Mouse (Mus musculus) gastrocnemius, adult 18-20 months (tissue): Measurements from ENCODE around the gene Tmem136. TPM values are rescaled to one million over a fixed set of nuclear protein-coding genes. Genes with fewer than 3 reads are reported as not detected.

Experiments used
- DNase-seq: peaks from one replicate; pipeline ENCODE4 v3.0.0; 2021; ENCODE audit warnings: low spot score
- total RNA-seq, 2 experiments: library from RNA; stranded (reverse); gene quantifications; 2 replicates each; pipeline ENCODE4 v1.2.3; 2021

Gene Tmem136
- total RNA-seq, 2 experiments from 2014 or later = 1.8 to 2.7 TPM

DNA sequence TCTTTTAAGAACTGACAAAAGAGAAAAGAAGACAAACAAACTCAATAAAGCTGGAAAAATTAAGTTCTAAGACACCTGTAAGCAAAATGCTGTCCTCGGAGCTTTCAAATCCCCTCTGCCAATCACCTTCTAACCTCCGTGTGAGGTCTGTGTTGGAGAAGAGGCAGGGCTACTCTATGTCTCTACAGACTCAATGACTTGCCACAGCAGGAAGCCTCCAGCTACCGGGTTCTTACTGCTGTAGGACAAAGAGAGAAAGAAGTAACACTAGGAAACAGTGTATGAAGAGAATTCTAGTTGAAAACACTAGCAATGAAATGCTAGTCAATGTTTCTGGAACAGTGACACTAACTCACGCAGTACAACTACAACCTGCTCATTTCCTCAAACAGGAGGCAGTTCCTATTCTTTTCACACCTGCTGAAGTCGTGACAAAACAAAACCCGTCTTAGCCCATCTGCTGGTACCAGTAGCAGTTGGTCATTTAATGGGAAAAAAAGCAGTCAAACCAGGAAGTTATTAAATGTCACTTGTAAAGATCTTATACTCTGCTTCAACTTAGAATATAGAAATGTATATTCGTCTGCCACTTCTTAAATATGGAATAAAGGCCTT is 32.8 kb downstream of the Tmem136 start:
- DNase-seq = no peak

DNA sequence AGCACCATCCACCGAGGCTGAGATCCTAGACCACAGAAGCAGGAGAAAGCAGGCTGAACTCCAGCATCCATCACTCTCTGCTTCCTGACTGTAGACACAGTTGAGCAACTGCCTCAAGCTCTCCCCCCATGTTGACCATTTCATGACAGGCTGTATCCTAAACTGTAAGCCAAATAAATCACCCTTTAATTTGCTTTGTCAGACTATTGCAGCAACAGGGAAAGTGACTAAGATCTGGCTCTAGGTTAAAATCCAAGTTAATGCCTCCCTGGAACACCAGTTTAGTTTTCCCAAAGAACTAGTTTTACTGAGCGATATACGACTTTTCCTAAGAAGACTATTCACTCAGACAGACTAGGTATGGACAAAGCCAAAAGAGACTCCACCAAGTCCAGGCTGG is 37.7 kb downstream of the Tmem136 start:
- DNase-seq = no peak

DNA sequence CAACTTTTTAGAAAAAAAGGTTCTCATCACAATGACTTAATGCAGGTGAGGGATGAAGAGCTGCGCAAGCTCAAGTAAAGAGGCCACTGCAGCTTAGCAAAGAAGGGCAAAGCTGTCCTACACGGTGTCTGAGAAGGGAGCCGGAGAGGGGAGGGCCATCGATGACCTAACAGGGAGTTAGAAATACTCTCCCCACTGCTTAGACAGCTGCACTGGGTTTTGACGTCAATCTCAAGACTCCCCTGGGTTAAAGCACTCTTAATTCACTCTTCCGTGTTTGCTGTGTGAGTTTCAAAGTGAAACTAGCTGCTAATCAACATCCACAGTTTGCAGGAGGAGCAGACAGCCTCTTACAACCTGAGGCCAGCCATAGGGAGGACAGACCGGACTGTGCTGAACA is 40.2 kb downstream of the Tmem136 start:
- DNase-seq = peak; percentile 20

- no peak for DNase-seq
Observed at GRCm38 (mm10) chr9:43074611-43075010, 41.8 kb downstream of the Tmem136 start.

GRCm38 (mm10) chr9:43071741-43072140 is 44.6 kb downstream of the Tmem136 start:
- no peak for DNase-seq

DNA sequence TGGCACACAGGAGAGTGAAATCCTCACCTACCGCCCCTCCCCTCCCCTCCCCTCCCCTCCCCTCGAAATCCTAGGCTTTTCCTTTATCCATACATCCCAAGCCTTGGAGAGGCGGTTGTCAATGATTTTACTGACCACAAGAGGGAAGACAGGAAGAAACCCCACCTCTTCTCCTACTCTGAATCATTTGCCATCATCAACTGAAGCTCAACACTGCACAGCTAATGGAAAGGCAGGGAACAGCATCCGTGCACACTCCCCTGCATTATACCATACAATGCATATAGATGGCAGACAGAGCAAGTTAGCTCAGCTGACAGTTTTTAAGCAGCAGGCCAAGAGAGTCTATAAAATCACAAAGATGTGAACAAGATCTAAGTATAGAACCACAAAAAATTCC is 45.2 kb downstream of the Tmem136 start:
- no peak for DNase-seq

- DNase-seq = no peak
Observed at GRCm38 (mm10) chr9:43070566-43070965, 45.8 kb downstream of the Tmem136 start.

DNA sequence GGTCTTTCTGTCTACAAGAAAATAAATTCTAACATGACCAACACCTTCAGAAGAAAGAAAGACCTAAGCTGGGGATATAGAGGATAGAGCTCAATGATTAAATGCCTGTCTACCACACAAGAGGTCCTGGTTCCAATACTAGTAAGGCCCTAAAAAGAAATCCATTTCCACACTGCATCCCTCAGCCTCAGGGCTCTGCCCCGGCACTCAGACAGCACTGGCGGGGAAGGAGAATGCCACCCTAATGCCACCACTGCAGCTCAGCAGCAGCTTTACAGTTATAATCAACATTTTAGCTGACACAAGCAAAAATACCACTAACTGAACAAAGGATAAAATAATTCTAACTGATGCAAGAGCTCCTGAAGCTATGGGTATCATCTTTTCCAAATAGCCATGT is 46.2 kb downstream of the Tmem136 start:
- DNase-seq = no peak

- DNase-seq = no peak
Observed at GRCm38 (mm10) chr9:43067896-43068295, 48.5 kb downstream of the Tmem136 start.

GRCm38 (mm10) chr9:43065231-43065630 is 51.1 kb downstream of the Tmem136 start:
- no peak for DNase-seq

- peak; percentile 19 for DNase-seq
Observed at GRCm38 (mm10) chr9:43061545-43061944, 54.8 kb downstream of the Tmem136 start.

Other genes starting within 250 kb of the Tmem136 start
- under 1 TPM in 1 of 2 experiments, not detected in 1; 0.12 TPM for gene Grik4, start 172.1 kb downstream of the Tmem136 start, total RNA-seq
- gene Arhgef12, start 9.3 kb downstream of the Tmem136 start, total RNA-seq = 10 to 100 TPM; 41.5 to 54.8 TPM
- under 1 TPM in 1 of 2 experiments, not detected in 1; 0.16 TPM for gene Pou2f3, start 93.8 kb upstream of the Tmem136 start, total RNA-seq
- gene Oaf, start 123.3 kb upstream of the Tmem136 start, total RNA-seq = 1 to 10 TPM; 4.2 to 6.4 TPM
- not detected for gene Trim29, start 194.3 kb upstream of the Tmem136 start, total RNA-seq